Mouse (Mus musculus) small intestine, adult 2 months (tissue): ENCODE measurements at regions not wholly inside any gene's neighbourhood (a gene's known extent, or its start where the extent isn't known, plus 50 kb on each side); places are given as distances from the start of the nearest gene placed in this dataset.

ENCODE experiments used
- CTCF ChIP-seq: fragments of 200-500 bp; IDR thresholded peaks from 2 replicates; pipeline ENCODE4 v1.5.1; 2012; ENCODE audit warnings: low read depth, mild to moderate bottlenecking, control low read depth, inconsistent platforms, low read length, moderate library complexity, mixed read lengths; ENCODE audit not compliant: insufficient replicate concordance, insufficient read length; ENCODE audit errors: extremely low read depth
- POLR2A ChIP-seq: fragments of 200-500 bp; IDR thresholded peaks from 2 replicates; pipeline ENCODE4 v1.6.1; 2012; ENCODE audit warnings: low read depth, mild to moderate bottlenecking, control low read depth, inconsistent platforms, low read length, moderate library complexity

DNA sequence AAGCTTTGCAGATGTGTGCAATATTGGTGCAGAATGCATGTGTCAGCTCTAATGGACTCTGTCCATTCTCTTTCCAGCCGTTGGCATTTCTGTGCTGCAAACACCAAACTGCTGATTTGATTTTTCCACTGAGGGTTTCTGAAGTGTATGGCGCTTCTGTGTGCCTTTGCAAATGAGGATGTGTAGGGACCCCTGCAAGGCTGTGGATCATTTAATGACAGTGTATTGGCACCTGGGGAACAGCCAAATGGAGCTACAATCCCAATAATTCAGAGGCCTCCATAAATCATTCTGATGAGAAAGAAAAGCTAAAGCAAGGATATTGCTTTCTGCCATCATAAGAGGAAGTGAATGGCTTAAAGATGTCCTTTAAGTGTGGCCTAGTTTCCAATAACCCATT lies 305.9 kb upstream of the Pkdcc start:
- no peak for TF ChIP-seq POLR2A
- TF ChIP-seq CTCF, result no peak
